Mouse (Mus musculus): ENCODE results near the gene Cfap43. TPM values are rescaled to one million over a fixed set of nuclear protein-coding genes. Genes with fewer than 3 reads are reported as not detected.

Gene Cfap43
- polyA plus RNA-seq, 1 experiment, result 0.02 TPM

- no peak for TF ChIP-seq TCF12 (IDR thresholded peaks at IDR 0.05; ENCODE audit: insufficient read depth, poor library complexity, severe bottlenecking)
- no peak for TF ChIP-seq POLR2AphosphoS2 (IDR thresholded peaks at IDR 0.05; ENCODE audit: insufficient read length, low read depth)
- no peak for TF ChIP-seq MAX (IDR thresholded peaks at IDR 0.05; ENCODE audit: low read depth)
- no peak for TF ChIP-seq E2F4 (IDR thresholded peaks at IDR 0.05; ENCODE audit: insufficient read depth)
- TF ChIP-seq CEBPB (IDR thresholded peaks at IDR 0.05; ENCODE audit: insufficient read depth, poor library complexity, severe bottlenecking), result no peak
- no peak for TF ChIP-seq MYOG (IDR thresholded peaks at IDR 0.05; ENCODE audit: control insufficient read depth in 1 of 3, insufficient read depth in 1 of 3, insufficient read length in 2 of 3, low read depth in 2 of 3)
- TF ChIP-seq MYOD1 (IDR thresholded peaks at IDR 0.05; ENCODE audit: control insufficient read depth in 1 of 3, insufficient read length in 2 of 3, low read depth in 2 of 3), result no peak
- no peak for TF ChIP-seq POLR2A (IDR thresholded peaks at IDR 0.05; ENCODE audit: insufficient read length, low read depth)
- TF ChIP-seq REST (IDR thresholded peaks at IDR 0.05; ENCODE audit: insufficient read depth, insufficient read length), result no peak
- TF ChIP-seq TCF3 (IDR thresholded peaks at IDR 0.05; ENCODE audit: insufficient read length, low read depth), result no peak
- TF ChIP-seq USF1 (IDR thresholded peaks at IDR 0.05; ENCODE audit: low read depth), result no peak
- no peaks in the 10 kb centered on the region for H3K36me3 ChIP-seq (ENCODE audit: control insufficient read depth, insufficient read depth)
- H3K4me3 ChIP-seq, result no peak overlapping the region
- H3ac ChIP-seq (ENCODE audit: control insufficient read depth, insufficient read length), result no peak overlapping the region
- no peaks in the 10 kb centered on the region for H3K27me3 ChIP-seq (ENCODE audit: control insufficient read depth, insufficient read depth, insufficient read length)
- H3K79me2 ChIP-seq (ENCODE audit: control insufficient read depth, insufficient read depth), result no peaks in the 10 kb centered on the region
- peak overlapping the region; percentile 80 for H3K4me2 ChIP-seq (ENCODE audit: low read depth)
Measured at GRCm38 (mm10) chr19:47884296-47885085, 34.6 kb downstream of the Cfap43 start.

GRCm38 (mm10) chr19:47882882-47883254, 36.2 kb downstream of the Cfap43 start:
- Histone ChIP-seq H3K4me2 (ENCODE audit: low read depth) (no peak overlapping the region), H3ac (ENCODE audit: control insufficient read depth, insufficient read length) (no peak overlapping the region), H3K79me2 (ENCODE audit: control insufficient read depth, insufficient read depth) (no peaks in the 10 kb centered on the region), H3K27me3 (ENCODE audit: control insufficient read depth, insufficient read depth, insufficient read length) (no peaks in the 10 kb centered on the region), H3K4me3 (no peak overlapping the region), H3K36me3 (ENCODE audit: control insufficient read depth, insufficient read depth) (no peaks in the 10 kb centered on the region)
- TF ChIP-seq POLR2A (IDR thresholded peaks at IDR 0.05; ENCODE audit: insufficient read length, low read depth), result no peak
- TF ChIP-seq CEBPB (IDR thresholded peaks at IDR 0.05; ENCODE audit: insufficient read depth, poor library complexity, severe bottlenecking), result no peak
- TF ChIP-seq MAX (IDR thresholded peaks at IDR 0.05; ENCODE audit: low read depth), result no peak
- no peak for TF ChIP-seq REST (IDR thresholded peaks at IDR 0.05; ENCODE audit: insufficient read depth, insufficient read length)
- TF ChIP-seq USF1 (IDR thresholded peaks at IDR 0.05; ENCODE audit: low read depth), result no peak
- TF ChIP-seq MYOG (IDR thresholded peaks at IDR 0.05; ENCODE audit: control insufficient read depth in 1 of 3, insufficient read depth in 1 of 3, insufficient read length in 2 of 3, low read depth in 2 of 3), result no peak
- no peak for TF ChIP-seq SRF (IDR thresholded peaks at IDR 0.05; ENCODE audit: control insufficient read depth, insufficient read length, low read depth)
- no peak for TF ChIP-seq E2F4 (IDR thresholded peaks at IDR 0.05; ENCODE audit: insufficient read depth)
- TF ChIP-seq POLR2AphosphoS2 (IDR thresholded peaks at IDR 0.05; ENCODE audit: insufficient read length, low read depth), result no peak
- no peak for TF ChIP-seq MYOD1 (IDR thresholded peaks at IDR 0.05; ENCODE audit: control insufficient read depth in 1 of 3, insufficient read length in 2 of 3, low read depth in 2 of 3)
- TF ChIP-seq TCF12 (IDR thresholded peaks at IDR 0.05; ENCODE audit: insufficient read depth, poor library complexity, severe bottlenecking), result no peak
- TF ChIP-seq TCF3 (IDR thresholded peaks at IDR 0.05; ENCODE audit: insufficient read length, low read depth), result no peak

GRCm38 (mm10) chr19:47882151-47882881, 36.8 kb downstream of the Cfap43 start:
- Histone ChIP-seq H3K36me3 (ENCODE audit: control insufficient read depth, insufficient read depth) (no peaks in the 10 kb centered on the region), H3ac (ENCODE audit: control insufficient read depth, insufficient read length) (no peak overlapping the region), H3K27me3 (ENCODE audit: control insufficient read depth, insufficient read depth, insufficient read length) (no peaks in the 10 kb centered on the region), H3K4me3 (no peak overlapping the region), H3K79me2 (ENCODE audit: control insufficient read depth, insufficient read depth) (no peaks in the 10 kb centered on the region), H3K4me2 (ENCODE audit: low read depth) (no peak overlapping the region)
- TF ChIP-seq MYOD1 (IDR thresholded peaks at IDR 0.05; ENCODE audit: control insufficient read depth in 1 of 3, insufficient read length in 2 of 3, low read depth in 2 of 3) (peak in 2 of 3 experiments; percentile 3 to 63), POLR2AphosphoS2 (IDR thresholded peaks at IDR 0.05; ENCODE audit: insufficient read length, low read depth) (peak; percentile 21), E2F4 (IDR thresholded peaks at IDR 0.05; ENCODE audit: insufficient read depth) (no peak), TCF12 (IDR thresholded peaks at IDR 0.05; ENCODE audit: insufficient read depth, poor library complexity, severe bottlenecking) (no peak), REST (IDR thresholded peaks at IDR 0.05; ENCODE audit: insufficient read depth, insufficient read length) (no peak), CEBPB (IDR thresholded peaks at IDR 0.05; ENCODE audit: insufficient read depth, poor library complexity, severe bottlenecking) (no peak), SRF (IDR thresholded peaks at IDR 0.05; ENCODE audit: control insufficient read depth, insufficient read length, low read depth) (no peak)

- H3ac ChIP-seq (ENCODE audit: control insufficient read depth, insufficient read length), result no peak overlapping the region
- TF ChIP-seq MYOD1 (IDR thresholded peaks at IDR 0.05; ENCODE audit: control insufficient read depth in 1 of 3, insufficient read length in 2 of 3, low read depth in 2 of 3) (no peak), POLR2A (IDR thresholded peaks at IDR 0.05; ENCODE audit: insufficient read length, low read depth) (no peak), USF1 (IDR thresholded peaks at IDR 0.05; ENCODE audit: low read depth) (no peak), REST (IDR thresholded peaks at IDR 0.05; ENCODE audit: insufficient read depth, insufficient read length) (no peak), CEBPB (IDR thresholded peaks at IDR 0.05; ENCODE audit: insufficient read depth, poor library complexity, severe bottlenecking) (no peak), SRF (IDR thresholded peaks at IDR 0.05; ENCODE audit: control insufficient read depth, insufficient read length, low read depth) (no peak), TCF12 (IDR thresholded peaks at IDR 0.05; ENCODE audit: insufficient read depth, poor library complexity, severe bottlenecking) (no peak), E2F4 (IDR thresholded peaks at IDR 0.05; ENCODE audit: insufficient read depth) (no peak), TCF3 (IDR thresholded peaks at IDR 0.05; ENCODE audit: insufficient read length, low read depth) (no peak), MAX (IDR thresholded peaks at IDR 0.05; ENCODE audit: low read depth) (no peak), MYOG (IDR thresholded peaks at IDR 0.05; ENCODE audit: control insufficient read depth in 1 of 3, insufficient read depth in 1 of 3, insufficient read length in 2 of 3, low read depth in 2 of 3) (no peak)
- H3K4me3 ChIP-seq, result no peak overlapping the region
- H3K4me2 ChIP-seq (ENCODE audit: low read depth), result no peak overlapping the region
- H3K79me2 ChIP-seq (ENCODE audit: control insufficient read depth, insufficient read depth), result no peaks in the 10 kb centered on the region
- H3K27me3 ChIP-seq (ENCODE audit: control insufficient read depth, insufficient read depth, insufficient read length), result no peaks in the 10 kb centered on the region
- H3K36me3 ChIP-seq (ENCODE audit: control insufficient read depth, insufficient read depth), result no peaks in the 10 kb centered on the region
Measured at GRCm38 (mm10) chr19:47881538-47881937, 37.5 kb downstream of the Cfap43 start.
